Mouse (Mus musculus) limb, embryonic 11.5 days (tissue): ENCODE measurements at regions not wholly inside any gene's neighbourhood (a gene's known extent, or its start where the extent isn't known, plus 50 kb on each side); places are given as distances from the start of the nearest gene placed in this dataset.

ENCODE experiments used
- ATAC-seq: fragments of 200-750 bp; cut with Nextera tagmentation; 2 replicates; pipeline ENCODE4 v1.8.0; 2017; ENCODE audit warnings: low read depth; ENCODE audit not compliant: insufficient number of reproducible peaks, low FRiP score, low TSS enrichment
- DNase-seq: peaks from one replicate; pipeline ENCODE4 v3.0.0-alpha.2; 2015; ENCODE audit warnings: low spot score
- H3K27ac ChIP-seq: fragments of 300-500 bp; sonication (generic); replicated peaks from 2 replicates; pipeline ENCODE4 v1.5.1; 2014; ENCODE audit warnings: low read depth, mild to moderate bottlenecking, low read length
- H3K27me3 ChIP-seq: fragments of 300-500 bp; sonication (generic); 2 replicates; pipeline ENCODE4 v1.6.1; 2014; ENCODE audit warnings: mild to moderate bottlenecking, low read length, mixed read lengths; ENCODE audit not compliant: control insufficient read depth, insufficient read depth
- H3K36me3 ChIP-seq: fragments of 300-500 bp; sonication (generic); 2 replicates; pipeline ENCODE4 v1.6.1; 2014; ENCODE audit warnings: mild to moderate bottlenecking, low read length, moderate library complexity, mixed read lengths; ENCODE audit not compliant: control insufficient read depth, insufficient read depth
- H3K4me1 ChIP-seq: fragments of 300-500 bp; sonication (generic); 2 replicates; pipeline ENCODE4 v1.6.1; 2014; ENCODE audit warnings: low read length, mixed read lengths; ENCODE audit not compliant: control insufficient read depth, insufficient read depth
- H3K4me2 ChIP-seq: fragments of 300-500 bp; sonication (generic); 2 replicates; pipeline ENCODE4 v1.6.1; 2014; ENCODE audit warnings: low read depth, mild to moderate bottlenecking, moderate library complexity; ENCODE audit not compliant: severe bottlenecking
- H3K4me3 ChIP-seq: fragments of 300-500 bp; sonication (generic); 2 replicates; pipeline ENCODE4 v1.5.1; 2014; ENCODE audit warnings: low read depth, low read length
- H3K9ac ChIP-seq: fragments of 300-500 bp; sonication (generic); 2 replicates; pipeline ENCODE4 v1.6.1; 2014; ENCODE audit warnings: mild to moderate bottlenecking, low read length
- H3K9me3 ChIP-seq: fragments of 300-500 bp; sonication (generic); 2 replicates; pipeline ENCODE4 v1.6.1; 2016; ENCODE audit warnings: low read length; ENCODE audit not compliant: control insufficient read depth
- WGBS: fragments of 180-500 bp; shearing (Covaris S2); extraction: QIAGEN DNeasy Blood & Tissue Kit; methylation state at CpG from one replicate; pipeline ENCODE4 v1.1.7; 2014; 5-methylcytosine and 5-hydroxymethylcytosine counted together

DNA sequence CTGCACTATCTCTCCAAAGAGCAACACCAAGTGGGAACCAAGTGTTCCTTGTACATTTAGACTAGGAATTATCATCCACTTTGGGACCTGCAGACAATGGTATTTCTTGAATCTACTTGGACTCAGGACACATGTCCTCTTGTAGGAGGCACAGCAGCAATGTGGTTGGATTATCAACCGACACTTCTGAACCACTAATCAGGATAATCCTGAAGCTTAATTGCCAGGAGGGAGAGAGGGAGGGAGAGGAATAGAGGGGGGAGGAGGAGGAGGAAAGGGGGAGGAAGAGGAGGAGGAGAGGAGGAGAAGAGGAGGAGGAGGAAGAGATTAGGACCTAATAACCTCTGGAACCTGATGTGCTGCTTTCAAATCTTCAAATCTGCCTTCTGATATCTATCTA is 167.5 kb downstream of the Trib2 start:
- Histone ChIP-seq H3K27me3 (no peaks in the 10 kb centered on the region), H3K4me2 (no peak overlapping the region), H3K9me3 (no peaks in the 10 kb centered on the region), H3K27ac (no peak overlapping the region), H3K4me3 (no peak overlapping the region), H3K36me3 (no peaks in the 10 kb centered on the region), H3K9ac (no peak overlapping the region), H3K4me1 (0 out of 2 replicates have a peak, but pooled peaks cover 2% of the 10 kb centered on the region)
- 62% methylated on average over 1 of the region's 1 CpGs for WGBS
- ATAC-seq: no peak
- no peak for DNase-seq

DNA sequence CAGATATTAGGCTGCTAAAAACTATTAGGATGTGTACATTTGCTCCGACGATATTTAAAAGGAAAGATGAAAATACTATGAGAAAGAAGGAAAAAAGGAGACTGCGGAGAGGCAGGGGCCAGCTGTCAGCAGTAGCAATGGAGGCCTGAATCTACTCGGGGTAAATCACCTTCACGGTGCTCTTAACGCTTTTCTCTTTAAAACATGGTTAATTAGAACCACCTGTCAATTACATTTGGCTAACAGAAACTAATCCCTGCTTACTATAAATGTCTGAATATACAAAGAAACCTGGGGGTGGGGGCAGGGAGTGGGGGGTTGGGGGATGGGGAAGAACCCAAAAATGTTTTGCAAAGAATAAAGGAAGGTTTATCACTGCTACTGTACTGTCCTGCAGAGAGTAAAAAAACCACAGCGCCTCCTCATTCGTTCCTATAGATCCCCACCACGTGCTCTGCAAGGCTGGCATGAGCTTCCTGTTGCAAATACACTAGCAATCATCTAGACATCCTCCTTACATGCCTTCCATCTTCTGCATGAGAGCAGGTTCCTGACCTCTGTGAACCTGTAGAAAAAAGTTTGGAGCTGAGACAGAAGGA is 172.5 kb downstream of the Trib2 start:
- no peak overlapping the region for H3K4me2 ChIP-seq
- H3K4me3 ChIP-seq: no peak overlapping the region
- no peaks in the 10 kb centered on the region for H3K27me3 ChIP-seq
- H3K9me3 ChIP-seq: no peaks in the 10 kb centered on the region
- peak; percentile 57; the same call in 1 of the 2 replicates for ATAC-seq
- no peaks in the 10 kb centered on the region for H3K36me3 ChIP-seq
- no peak overlapping the region for H3K9ac ChIP-seq
- H3K27ac ChIP-seq: no peak overlapping the region
- no peak for DNase-seq
- WGBS: 26% methylated on average over 9 of the region's 9 CpGs
- H3K4me1 ChIP-seq: peaks cover 8% of the 10 kb centered on the region; the same call in 1 of the 2 replicates

DNA sequence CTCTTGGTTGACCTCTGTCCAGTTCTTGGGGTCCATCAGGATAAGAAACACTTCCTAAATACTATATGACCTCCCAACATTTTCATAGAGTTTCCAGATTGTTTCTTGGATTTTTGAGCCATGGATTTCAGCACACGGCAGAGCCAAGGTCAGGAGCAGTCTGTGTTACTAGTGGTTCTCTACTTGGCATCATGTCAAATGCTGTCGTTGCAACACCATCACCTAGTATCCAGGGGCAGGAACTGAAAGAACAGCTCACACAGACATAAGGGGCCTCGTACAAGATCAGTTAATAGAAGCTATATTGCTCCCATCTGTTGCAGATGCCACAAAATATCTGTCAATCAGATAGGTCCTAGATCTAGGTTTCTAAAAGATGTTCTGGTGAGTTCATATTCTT is 173.1 kb downstream of the Trib2 start:
- Histone ChIP-seq H3K9me3 (no peaks in the 10 kb centered on the region), H3K9ac (no peak overlapping the region), H3K27me3 (no peaks in the 10 kb centered on the region), H3K4me2 (no peak overlapping the region), H3K36me3 (no peaks in the 10 kb centered on the region), H3K4me1 (peaks cover 8% of the 10 kb centered on the region; the same call in 1 of the 2 replicates), H3K27ac (no peak overlapping the region), H3K4me3 (no peak overlapping the region)
- DNase-seq (no peak), ATAC-seq (no peak)
- 15% methylated on average over 3 of the region's 3 CpGs for WGBS

- H3K9me3 ChIP-seq: no peaks in the 10 kb centered on the region
- no peak for DNase-seq
- H3K36me3 ChIP-seq: no peaks in the 10 kb centered on the region
- 48% methylated on average over 5 of the region's 5 CpGs for WGBS
- no peak overlapping the region for H3K27ac ChIP-seq
- no peak overlapping the region for H3K9ac ChIP-seq
- H3K4me1 ChIP-seq: peaks cover 8% of the 10 kb centered on the region; the same call in 1 of the 2 replicates
- no peak for ATAC-seq
- no peaks in the 10 kb centered on the region for H3K27me3 ChIP-seq
- H3K4me3 ChIP-seq: no peak overlapping the region
- H3K4me2 ChIP-seq: no peak overlapping the region
Measured at GRCm38 (mm10) chr12:15640320-15640719, 176.4 kb downstream of the Trib2 start.

GRCm38 (mm10) chr12:15629971-15630370 is 186.8 kb downstream of the Trib2 start:
- no peaks in the 10 kb centered on the region for H3K36me3 ChIP-seq
- H3K9me3 ChIP-seq: no peaks in the 10 kb centered on the region
- H3K9ac ChIP-seq: no peak overlapping the region
- no peak overlapping the region for H3K27ac ChIP-seq
- 79% methylated on average over 3 of the region's 3 CpGs for WGBS
- DNase-seq: no peak
- H3K4me1 ChIP-seq: no peaks in the 10 kb centered on the region
- no peak overlapping the region for H3K4me2 ChIP-seq
- no peak overlapping the region for H3K4me3 ChIP-seq
- H3K27me3 ChIP-seq: no peaks in the 10 kb centered on the region
- no peak for ATAC-seq

GRCm38 (mm10) chr12:15619521-15619920 is 197.2 kb downstream of the Trib2 start:
- H3K36me3 ChIP-seq: no peaks in the 10 kb centered on the region
- DNase-seq: no peak
- no peak for ATAC-seq
- 86% methylated on average over 2 of the region's 2 CpGs for WGBS
- H3K27me3 ChIP-seq: no peaks in the 10 kb centered on the region
- no peak overlapping the region for H3K4me3 ChIP-seq
- H3K9me3 ChIP-seq: no peaks in the 10 kb centered on the region
- no peaks in the 10 kb centered on the region for H3K4me1 ChIP-seq
- H3K9ac ChIP-seq: no peak overlapping the region
- H3K27ac ChIP-seq: no peak overlapping the region
- H3K4me2 ChIP-seq: no peak overlapping the region

DNA sequence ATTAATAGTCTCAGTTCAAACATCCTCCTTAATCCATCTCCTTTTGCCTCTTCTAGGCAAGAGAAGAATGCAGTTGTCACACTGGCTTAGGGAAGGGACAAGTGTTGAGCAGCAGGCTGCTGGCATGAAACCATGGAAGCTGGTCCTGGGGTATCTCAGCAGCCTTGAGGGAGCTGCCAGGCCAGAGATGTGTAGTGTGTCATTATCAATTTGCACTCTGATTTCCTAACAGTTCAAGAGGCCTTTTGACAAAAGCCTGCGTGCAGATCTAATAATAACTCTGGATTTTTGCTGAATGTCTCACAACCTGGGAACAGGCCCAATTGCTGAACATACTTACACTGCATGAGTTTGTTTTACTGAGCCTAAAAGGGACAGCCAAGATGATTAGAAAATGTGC is 199.4 kb downstream of the Trib2 start:
- no peak overlapping the region for H3K9ac ChIP-seq
- no peaks in the 10 kb centered on the region for H3K36me3 ChIP-seq
- H3K4me1 ChIP-seq: no peaks in the 10 kb centered on the region
- no peak for ATAC-seq
- no peak for DNase-seq
- no peaks in the 10 kb centered on the region for H3K27me3 ChIP-seq
- no peaks in the 10 kb centered on the region for H3K9me3 ChIP-seq
- 85% methylated on average over 1 of the region's 1 CpGs for WGBS
- no peak overlapping the region for H3K27ac ChIP-seq
- H3K4me2 ChIP-seq: no peak overlapping the region
- H3K4me3 ChIP-seq: no peak overlapping the region

GRCm38 (mm10) chr12:15611847-15612580 is 204.7 kb downstream of the Trib2 start:
- 46% methylated on average over 5 of the region's 5 CpGs for WGBS
- ATAC-seq: no peak

More at GRCm38 (mm10) chr12:15611847-15612580, 204.7 kb downstream of the Trib2 start:
- Histone ChIP-seq H3K9ac (no peak overlapping the region), H3K27me3 (no peaks in the 10 kb centered on the region), H3K4me2 (no peak overlapping the region), H3K4me3 (no peak overlapping the region), H3K4me1 (peaks cover 2% of the 10 kb centered on the region; the same call in 1 of the 2 replicates), H3K27ac (no peak overlapping the region), H3K9me3 (no peaks in the 10 kb centered on the region), H3K36me3 (no peaks in the 10 kb centered on the region)
- no peak for DNase-seq
